Mouse (Mus musculus) heart, adult 2 months (tissue): ENCODE measurements at regions not wholly inside any gene's neighbourhood (a gene's known extent, or its start where the extent isn't known, plus 50 kb on each side); places are given as distances from the start of the nearest gene placed in this dataset.

Source experiments
- DNase-seq, 2 experiments: peaks; one replicate each; pipeline ENCODE4 v3.0.0; 2021
- H3K27ac ChIP-seq: fragments of 200-600 bp; 2 replicates; pipeline ENCODE4 v1.8.1; 2022
- H3K27me3 ChIP-seq: fragments of 200-500 bp; 2 replicates; pipeline ENCODE4 v1.6.1; 2012; ENCODE audit warnings: mild to moderate bottlenecking, low read length, inconsistent platforms, mixed read lengths; ENCODE audit not compliant: control insufficient read depth, insufficient read depth
- H3K36me3 ChIP-seq: fragments of 200-500 bp; 2 replicates; pipeline ENCODE4 v1.6.1; 2012; ENCODE audit warnings: low read length, inconsistent platforms; ENCODE audit not compliant: control insufficient read depth, insufficient read depth
- H3K4me1 ChIP-seq: fragments of 200-500 bp; 2 replicates; pipeline ENCODE4 v1.6.1; 2011; ENCODE audit warnings: low read length; ENCODE audit not compliant: control insufficient read depth, insufficient read depth
- H3K4me3 ChIP-seq: fragments of 200-600 bp; 2 replicates; pipeline ENCODE4 v1.8.1; 2022
- H3K79me2 ChIP-seq: fragments of 200-500 bp; replicated peaks from 2 replicates; pipeline ENCODE4 v1.6.1; 2012; ENCODE audit warnings: mild to moderate bottlenecking, inconsistent platforms, low read length, moderate library complexity, mixed read lengths; ENCODE audit not compliant: control insufficient read depth, insufficient read depth
- H3K9ac ChIP-seq: fragments of 200-500 bp; 2 replicates; pipeline ENCODE4 v1.6.1; 2012; ENCODE audit warnings: low read depth, mild to moderate bottlenecking, control low read depth, inconsistent platforms, low read length, mixed read lengths
- CTCF ChIP-seq: fragments of 200-600 bp; IDR thresholded peaks from 2 replicates; pipeline ENCODE4 v1.8.1; 2022; ENCODE audit warnings: antibody characterized with exemption, mild to moderate bottlenecking, moderate library complexity
- EP300 ChIP-seq: fragments of 200-500 bp; IDR thresholded peaks from 2 replicates; pipeline ENCODE4 v1.6.1; 2011; ENCODE audit warnings: low read depth, low read length, control low read depth; ENCODE audit not compliant: insufficient read depth
- POLR2A ChIP-seq: fragments of 200-500 bp; IDR thresholded peaks from 2 replicates; pipeline ENCODE4 v1.6.1; 2011; ENCODE audit warnings: mild to moderate bottlenecking, low read depth, low read length, control low read depth; ENCODE audit not compliant: insufficient read depth
- WGBS: fragments of 180-500 bp; shearing (Covaris S2); methylation state at CpG from one replicate; pipeline ENCODE4 v1.1.7; 2018; 5-methylcytosine and 5-hydroxymethylcytosine counted together
- intact Hi-C: fragments of 180-260 bp; cut with DNase I; formaldehyde crosslinking; loops from one replicate; pipeline ENCODE4 v1.15.1; 2025

DNA sequence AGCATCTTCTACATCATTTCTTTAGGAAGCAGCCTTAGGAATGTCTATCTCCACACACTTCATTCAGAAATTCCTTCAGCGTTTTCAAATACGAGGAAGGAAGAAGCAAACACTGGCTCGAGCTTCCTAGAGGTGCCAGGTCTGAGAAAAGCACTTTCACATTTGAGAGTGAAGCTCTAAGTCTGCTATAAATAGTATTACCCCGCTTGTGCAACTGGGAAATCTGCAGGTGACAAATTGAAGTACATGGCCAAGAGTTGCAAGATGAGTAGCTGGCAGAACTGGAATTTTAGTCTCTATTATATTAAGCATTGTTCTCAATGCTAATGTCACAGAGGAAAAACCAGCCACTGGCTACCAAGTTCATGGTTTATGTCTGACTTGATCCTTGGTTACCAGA lies 73.2 kb upstream of the Klf7 start:
- no peak for DNase-seq
- TF ChIP-seq POLR2A (no peak), CTCF (no peak), EP300 (no peak)
- Histone ChIP-seq H3K9ac (no peak overlapping the region), H3K4me3 (no peak overlapping the region), H3K27me3 (no peaks in the 10 kb centered on the region), H3K4me1 (peaks cover 11% of the 10 kb centered on the region), H3K79me2 (no peaks in the 10 kb centered on the region), H3K27ac (peak overlapping the region; percentile 89), H3K36me3 (0 out of 2 replicates have a peak, but pooled peaks cover 2% of the 10 kb centered on the region)
- 20% methylated on average over 4 of the region's 4 CpGs for WGBS
- intact Hi-C loops = no loop called here

DNA sequence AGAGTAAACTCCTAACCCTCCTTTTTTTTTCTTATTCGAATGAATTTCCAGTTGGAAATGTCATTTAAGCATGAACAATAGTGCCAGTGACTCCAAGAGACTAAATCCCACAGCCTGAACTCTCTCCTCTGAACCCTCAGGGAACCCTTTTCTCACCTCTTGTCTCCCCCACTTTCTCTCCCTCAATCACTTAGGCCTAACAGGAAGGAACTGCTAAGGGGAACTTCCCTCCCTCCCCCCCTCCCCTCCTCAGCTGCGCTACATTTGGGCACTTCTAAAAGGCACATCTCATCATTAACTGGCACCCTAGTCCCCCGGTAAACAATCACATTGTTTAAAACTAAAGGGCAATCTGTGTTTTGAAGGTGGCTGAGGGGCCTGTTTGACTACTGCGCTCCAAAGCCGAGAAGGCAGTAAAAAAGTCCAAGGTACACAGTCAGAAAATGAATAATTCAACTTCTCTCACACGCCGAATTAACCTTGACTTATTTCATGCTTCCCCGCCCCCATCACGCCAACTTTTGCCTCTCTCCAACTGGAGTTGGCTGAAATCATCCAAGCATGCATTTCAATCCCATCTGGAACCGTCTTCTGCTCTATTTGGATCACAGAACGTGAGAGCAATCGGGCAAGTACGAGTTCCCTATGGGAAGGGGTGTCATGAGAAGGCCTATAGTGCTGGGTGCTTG lies 71.2 kb upstream of the Klf7 start:
- no peak overlapping the region for H3K4me3 ChIP-seq
- H3K79me2 ChIP-seq = no peaks in the 10 kb centered on the region
- WGBS = 71% methylated on average over 13 of the region's 13 CpGs
- H3K4me1 ChIP-seq = peaks cover 9% of the 10 kb centered on the region
- no peak overlapping the region for H3K9ac ChIP-seq
- H3K27me3 ChIP-seq = no peaks in the 10 kb centered on the region
- 0 out of 2 replicates have a peak, but pooled peaks cover 2% of the 10 kb centered on the region for H3K36me3 ChIP-seq
- TF ChIP-seq EP300 (no peak), POLR2A (no peak), CTCF (no peak)
- intact Hi-C loops = loop anchor here (5.0 kb wide), 2 partner anchors 51 to 71 kb away; partner anchors contain the start of gene Klf7
- DNase-seq = no peak
- H3K27ac ChIP-seq = no peak overlapping the region

- Histone ChIP-seq H3K4me1 (peaks cover 9% of the 10 kb centered on the region), H3K27me3 (no peaks in the 10 kb centered on the region), H3K4me3 (no peak overlapping the region), H3K27ac (0 out of 2 replicates have a peak overlapping the region, but pooled peaks have one; percentile 18), H3K36me3 (0 out of 2 replicates have a peak, but pooled peaks cover 2% of the 10 kb centered on the region), H3K9ac (no peak overlapping the region), H3K79me2 (no peaks in the 10 kb centered on the region)
- intact Hi-C loops = loop anchor here (5.0 kb wide), 2 partner anchors 50 to 70 kb away; partner anchors contain the start of gene Klf7
- TF ChIP-seq EP300 = no peak
- no peak for TF ChIP-seq POLR2A
- TF ChIP-seq CTCF = no peak
- no peak for DNase-seq
- WGBS = 72% methylated on average over 3 of the region's 3 CpGs
Measured at GRCm38 (mm10) chr1:64192736-64193135, 70.7 kb upstream of the Klf7 start.

DNA sequence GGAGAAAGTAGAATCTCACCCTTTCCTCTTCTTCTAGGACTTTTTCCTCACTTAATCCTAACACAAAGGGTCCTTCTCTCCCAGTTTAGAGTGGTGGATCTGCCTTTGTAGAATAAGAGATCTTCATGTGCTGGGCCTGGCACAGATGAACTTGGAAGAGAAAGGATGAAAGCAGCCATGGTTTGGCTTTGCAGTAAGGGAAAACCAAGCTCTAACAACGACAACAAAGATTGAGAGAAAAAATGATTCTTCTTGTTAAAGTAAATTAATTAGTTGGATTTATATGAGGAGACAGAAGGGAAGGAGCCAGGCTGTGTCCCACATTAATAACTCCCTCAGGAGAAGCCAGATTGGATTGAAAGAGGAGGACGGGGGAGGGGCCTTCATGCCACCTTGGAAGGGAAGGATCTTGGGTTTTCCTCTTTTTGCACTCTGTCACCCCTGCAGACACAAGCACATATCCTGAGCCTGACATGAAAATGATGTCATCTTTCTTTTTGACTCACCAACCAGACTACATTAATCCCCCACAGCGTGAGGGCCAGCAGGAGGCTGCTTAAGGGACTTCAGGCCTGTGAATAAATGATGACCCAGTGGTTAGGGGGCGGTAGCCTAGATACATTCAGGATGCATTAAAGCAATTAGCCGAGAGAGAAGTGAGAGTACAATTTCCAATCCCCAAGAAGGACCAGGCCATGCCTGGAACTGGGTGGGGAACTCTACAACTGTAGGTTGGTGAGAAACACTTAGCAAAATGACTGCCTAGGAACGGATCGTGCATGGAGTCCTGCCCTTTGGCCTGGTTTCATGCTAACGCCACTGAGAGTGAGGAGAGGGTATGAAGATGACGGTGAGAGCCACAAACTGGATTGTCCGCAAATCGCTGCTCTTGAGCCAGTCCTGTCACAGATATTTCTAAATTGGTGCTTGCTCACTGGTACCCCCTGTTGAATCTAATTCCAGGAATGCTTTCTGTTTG lies 69.4 kb upstream of the Klf7 start:
- no peak for DNase-seq
- Histone ChIP-seq H3K4me1 (peaks cover 9% of the 10 kb centered on the region), H3K27ac (no peak overlapping the region), H3K4me3 (no peak overlapping the region), H3K9ac (no peak overlapping the region), H3K36me3 (0 out of 2 replicates have a peak, but pooled peaks cover 2% of the 10 kb centered on the region), H3K27me3 (no peaks in the 10 kb centered on the region), H3K79me2 (no peaks in the 10 kb centered on the region)
- intact Hi-C loops = loop anchor here (5.0 kb wide), 2 partner anchors 49 to 69 kb away; partner anchors contain the start of gene Klf7
- TF ChIP-seq EP300 (no peak), CTCF (no peak), POLR2A (no peak)
- WGBS = 88% methylated on average over 11 of the region's 11 CpGs

- intact Hi-C loops = loop anchor here (5.0 kb wide), 2 partner anchors 48 to 68 kb away; partner anchors contain the start of gene Klf7
- H3K4me1 ChIP-seq = peaks cover 7% of the 10 kb centered on the region
- DNase-seq = no peak
- no peaks in the 10 kb centered on the region for H3K79me2 ChIP-seq
- H3K27me3 ChIP-seq = no peaks in the 10 kb centered on the region
- no peak for TF ChIP-seq CTCF
- no peak for TF ChIP-seq POLR2A
- no peak for TF ChIP-seq EP300
- WGBS = 79% methylated on average over 4 of the region's 4 CpGs
- 0 out of 2 replicates have a peak, but pooled peaks cover 2% of the 10 kb centered on the region for H3K36me3 ChIP-seq
- no peak overlapping the region for H3K9ac ChIP-seq
- H3K4me3 ChIP-seq = no peak overlapping the region
- H3K27ac ChIP-seq = no peak overlapping the region
Measured at GRCm38 (mm10) chr1:64190705-64191104, 68.6 kb upstream of the Klf7 start.
